Mouse (Mus musculus): ENCODE data around the gene Picalm. TPM values are rescaled to one million over a fixed set of nuclear protein-coding genes. Genes with fewer than 3 reads are reported as not detected.
"Not testable (repeated sequence)": the region's sequence is repeated elsewhere in the genome, so short reads cannot be mapped to it uniquely, and the experiment has no call there.

Gene Picalm
- polyA plus RNA-seq, 1 experiment: 47.2 TPM

- H3K27me3 ChIP-seq (ENCODE audit: control insufficient read depth, insufficient read depth, insufficient read length): no peaks in the 10 kb centered on the region
- H3ac ChIP-seq (ENCODE audit: control insufficient read depth, insufficient read length, low read depth): no peak overlapping the region
- H3K4me3 ChIP-seq (ENCODE audit: insufficient read depth, poor library complexity, severe bottlenecking): no peak overlapping the region
- no peaks in the 10 kb centered on the region for H3K79me3 ChIP-seq (ENCODE audit: low read depth)
- no peaks in the 10 kb centered on the region for H3K79me2 ChIP-seq (ENCODE audit: control insufficient read depth, insufficient read depth)
- TF ChIP-seq CTCF (IDR thresholded peaks at IDR 0.05; ENCODE audit: control insufficient read depth, insufficient read depth, insufficient read length) (no peak), FOSL1 (IDR thresholded peaks at IDR 0.05; ENCODE audit: insufficient read depth, low read length, poor library complexity, severe bottlenecking) (no peak), MYOD1 (IDR thresholded peaks at IDR 0.05; ENCODE audit: control insufficient read depth, insufficient read length, low read depth) (no peak), MAX (IDR thresholded peaks at IDR 0.05) (no peak), CEBPB (IDR thresholded peaks at IDR 0.05; ENCODE audit: low read depth) (no peak), USF1 (IDR thresholded peaks at IDR 0.05; ENCODE audit: low read depth) (no peak), MYOG (IDR thresholded peaks at IDR 0.05; ENCODE audit: control insufficient read depth, extremely low read depth, insufficient read length) (no peak)
- H3K36me3 ChIP-seq (ENCODE audit: control insufficient read depth, insufficient read depth): no peaks in the 10 kb centered on the region
Observed at GRCm38 (mm10) chr7:90216511-90216910, 86.5 kb downstream of the Picalm start.

DNA sequence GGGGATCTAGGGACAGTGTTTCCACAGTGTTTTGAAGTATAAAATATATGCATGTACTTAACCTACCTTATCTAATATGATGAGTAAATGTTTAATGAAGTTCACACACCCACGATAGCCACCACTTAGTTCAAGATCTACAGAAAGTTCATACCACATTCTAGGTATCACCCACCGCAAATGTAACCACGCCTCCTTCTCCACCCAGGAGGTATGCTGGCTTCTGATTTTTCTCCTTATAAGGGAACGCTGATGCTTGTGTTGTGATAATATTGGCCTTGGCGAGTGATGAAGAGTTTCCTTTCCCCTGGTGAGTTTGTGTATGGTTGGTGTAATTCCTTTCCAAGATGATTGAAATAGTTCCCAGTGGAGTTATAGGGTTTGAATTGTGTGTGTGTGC lies 88.1 kb downstream of the Picalm start:
- Histone ChIP-seq H3K79me2 (ENCODE audit: control insufficient read depth, insufficient read depth) (no peaks in the 10 kb centered on the region), H3K79me3 (ENCODE audit: low read depth) (no peaks in the 10 kb centered on the region), H3ac (ENCODE audit: control insufficient read depth, insufficient read length, low read depth) (no peak overlapping the region), H3K4me3 (ENCODE audit: insufficient read depth, poor library complexity, severe bottlenecking) (no peak overlapping the region), H3K36me3 (ENCODE audit: control insufficient read depth, insufficient read depth) (no peaks in the 10 kb centered on the region), H3K27me3 (ENCODE audit: control insufficient read depth, insufficient read depth, insufficient read length) (no peaks in the 10 kb centered on the region)
- no peak for TF ChIP-seq CTCF (IDR thresholded peaks at IDR 0.05; ENCODE audit: control insufficient read depth, insufficient read depth, insufficient read length)
- TF ChIP-seq MYOG (IDR thresholded peaks at IDR 0.05; ENCODE audit: control insufficient read depth, extremely low read depth, insufficient read length): no peak
- no peak for TF ChIP-seq USF1 (IDR thresholded peaks at IDR 0.05; ENCODE audit: low read depth)
- TF ChIP-seq CEBPB (IDR thresholded peaks at IDR 0.05; ENCODE audit: low read depth): no peak
- no peak for TF ChIP-seq MAX (IDR thresholded peaks at IDR 0.05)
- TF ChIP-seq MYOD1 (IDR thresholded peaks at IDR 0.05; ENCODE audit: control insufficient read depth, insufficient read length, low read depth): no peak
- no peak for TF ChIP-seq FOSL1 (IDR thresholded peaks at IDR 0.05; ENCODE audit: insufficient read depth, low read length, poor library complexity, severe bottlenecking)

DNA sequence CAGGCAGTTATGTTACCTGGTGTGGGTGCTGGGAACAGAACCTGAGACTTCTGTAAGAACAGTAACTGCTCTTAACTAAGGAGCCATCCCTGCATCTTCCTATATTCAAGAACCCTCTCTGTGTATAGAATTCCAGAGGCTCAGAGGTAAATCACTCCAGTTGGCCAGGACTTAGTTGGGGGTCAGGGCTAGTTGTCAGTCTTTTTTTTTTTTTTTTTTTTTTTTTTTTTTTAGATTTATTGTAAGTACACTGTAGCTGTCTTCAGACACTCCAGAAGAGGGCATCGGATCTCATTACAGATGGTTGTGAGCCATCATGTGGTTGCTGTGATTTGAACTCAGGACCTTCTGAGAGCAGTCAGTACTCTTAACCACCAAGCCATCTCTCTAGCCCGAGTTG lies 91.5 kb downstream of the Picalm start:
- no peaks in the 10 kb centered on the region for H3K79me2 ChIP-seq (ENCODE audit: control insufficient read depth, insufficient read depth)
- H3ac ChIP-seq (ENCODE audit: control insufficient read depth, insufficient read length, low read depth): no peak overlapping the region
- H3K4me3 ChIP-seq (ENCODE audit: insufficient read depth, poor library complexity, severe bottlenecking): no peak overlapping the region
- no peaks in the 10 kb centered on the region for H3K36me3 ChIP-seq (ENCODE audit: control insufficient read depth, insufficient read depth)
- H3K79me3 ChIP-seq (ENCODE audit: low read depth): no peaks in the 10 kb centered on the region
- no peaks in the 10 kb centered on the region for H3K27me3 ChIP-seq (ENCODE audit: control insufficient read depth, insufficient read depth, insufficient read length)
- TF ChIP-seq CEBPB (IDR thresholded peaks at IDR 0.05; ENCODE audit: low read depth): no peak
- TF ChIP-seq FOSL1 (IDR thresholded peaks at IDR 0.05; ENCODE audit: insufficient read depth, low read length, poor library complexity, severe bottlenecking): no peak
- no peak for TF ChIP-seq MYOD1 (IDR thresholded peaks at IDR 0.05; ENCODE audit: control insufficient read depth, insufficient read length, low read depth)

DNA sequence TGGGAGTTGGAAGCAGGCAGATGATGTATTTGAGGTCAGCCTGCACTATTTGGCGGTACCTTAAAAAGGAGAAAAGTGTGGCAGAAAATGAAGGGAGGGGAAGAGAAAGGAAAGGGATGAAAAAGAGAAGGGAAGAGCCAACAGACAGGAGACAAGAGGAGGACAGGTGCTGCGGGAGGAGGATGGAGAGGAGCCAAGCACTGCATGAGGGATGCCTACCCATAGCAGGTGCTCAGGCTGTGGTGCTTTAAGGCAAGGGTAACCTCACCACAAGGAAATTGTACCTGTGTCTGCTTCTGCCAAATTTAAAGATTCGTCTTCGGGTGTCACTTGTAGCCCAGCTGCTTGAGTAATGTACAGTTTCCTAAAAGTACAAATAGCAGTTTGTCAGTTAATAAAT lies 98.1 kb downstream of the Picalm start:
- no peak overlapping the region for H3K4me3 ChIP-seq (ENCODE audit: insufficient read depth, poor library complexity, severe bottlenecking)
- no peaks in the 10 kb centered on the region for H3K79me2 ChIP-seq (ENCODE audit: control insufficient read depth, insufficient read depth)
- TF ChIP-seq FOSL1 (IDR thresholded peaks at IDR 0.05; ENCODE audit: insufficient read depth, low read length, poor library complexity, severe bottlenecking) (no peak), MYOG (IDR thresholded peaks at IDR 0.05; ENCODE audit: control insufficient read depth, extremely low read depth, insufficient read length) (no peak), CEBPB (IDR thresholded peaks at IDR 0.05; ENCODE audit: low read depth) (no peak), USF1 (IDR thresholded peaks at IDR 0.05; ENCODE audit: low read depth) (no peak)
- H3ac ChIP-seq (ENCODE audit: control insufficient read depth, insufficient read length, low read depth): no peak overlapping the region
- H3K79me3 ChIP-seq (ENCODE audit: low read depth): no peaks in the 10 kb centered on the region
- H3K36me3 ChIP-seq (ENCODE audit: control insufficient read depth, insufficient read depth): no peaks in the 10 kb centered on the region
- no peaks in the 10 kb centered on the region for H3K27me3 ChIP-seq (ENCODE audit: control insufficient read depth, insufficient read depth, insufficient read length)

DNA sequence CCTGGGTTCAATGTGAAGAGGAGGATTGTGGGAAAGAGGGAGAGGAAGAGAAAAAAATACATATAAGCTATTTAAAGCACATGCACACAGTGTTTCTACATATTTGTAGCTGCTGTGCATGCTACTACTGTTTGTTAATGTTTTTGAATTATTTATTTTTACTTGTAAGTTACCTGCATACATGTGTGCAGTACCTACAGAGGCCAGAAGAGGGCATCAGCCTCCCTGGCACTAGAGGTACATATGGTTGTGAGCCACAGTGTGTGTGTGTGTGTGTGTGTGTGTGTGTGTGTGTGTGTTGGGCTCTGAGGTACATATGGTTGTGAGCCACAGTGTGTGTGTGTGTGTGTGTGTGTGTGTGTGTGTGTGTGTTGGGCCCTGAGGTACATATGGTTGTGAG lies 98.9 kb downstream of the Picalm start:
- not testable (repeated sequence) for H3K27me3 ChIP-seq (ENCODE audit: control insufficient read depth, insufficient read depth, insufficient read length)

GRCm38 (mm10) chr7:90231431-90231830 lies 101.4 kb downstream of the Picalm start:
- Histone ChIP-seq H3K79me3 (ENCODE audit: low read depth) (no peaks in the 10 kb centered on the region), H3ac (ENCODE audit: control insufficient read depth, insufficient read length, low read depth) (no peak overlapping the region), H3K36me3 (ENCODE audit: control insufficient read depth, insufficient read depth) (no peaks in the 10 kb centered on the region), H3K79me2 (ENCODE audit: control insufficient read depth, insufficient read depth) (no peaks in the 10 kb centered on the region), H3K4me3 (ENCODE audit: insufficient read depth, poor library complexity, severe bottlenecking) (no peak overlapping the region), H3K27me3 (ENCODE audit: control insufficient read depth, insufficient read depth, insufficient read length) (no peaks in the 10 kb centered on the region)
- no peak for TF ChIP-seq MAX (IDR thresholded peaks at IDR 0.05)
- no peak for TF ChIP-seq MYOG (IDR thresholded peaks at IDR 0.05; ENCODE audit: control insufficient read depth, extremely low read depth, insufficient read length)
- no peak for TF ChIP-seq FOSL1 (IDR thresholded peaks at IDR 0.05; ENCODE audit: insufficient read depth, low read length, poor library complexity, severe bottlenecking)
- TF ChIP-seq CTCF (IDR thresholded peaks at IDR 0.05; ENCODE audit: control insufficient read depth, insufficient read depth, insufficient read length): no peak
- TF ChIP-seq MYOD1 (IDR thresholded peaks at IDR 0.05; ENCODE audit: control insufficient read depth, insufficient read length, low read depth): no peak
- no peak for TF ChIP-seq USF1 (IDR thresholded peaks at IDR 0.05; ENCODE audit: low read depth)
- no peak for TF ChIP-seq CEBPB (IDR thresholded peaks at IDR 0.05; ENCODE audit: low read depth)

More for the DNA sequence above, 98.9 kb downstream of the Picalm start:
- not testable (repeated sequence) for H3K79me3 ChIP-seq (ENCODE audit: low read depth); H3K36me3 ChIP-seq (ENCODE audit: control insufficient read depth, insufficient read depth); H3K4me3 ChIP-seq (ENCODE audit: insufficient read depth, poor library complexity, severe bottlenecking); H3K79me2 ChIP-seq (ENCODE audit: control insufficient read depth, insufficient read depth); H3ac ChIP-seq (ENCODE audit: control insufficient read depth, insufficient read length, low read depth)
- TF ChIP-seq CTCF (IDR thresholded peaks at IDR 0.05; ENCODE audit: control insufficient read depth, insufficient read depth, insufficient read length): peak; percentile 2

Data from C2C12 (cell line).